Mouse (Mus musculus): ENCODE results near the gene Med27.

Gene Med27

GRCm38 (mm10) chr2:29391996-29392395, 45.4 kb downstream of the Med27 start:
- no peak for DNase-seq (ENCODE audit: low read depth, low spot score)

DNA sequence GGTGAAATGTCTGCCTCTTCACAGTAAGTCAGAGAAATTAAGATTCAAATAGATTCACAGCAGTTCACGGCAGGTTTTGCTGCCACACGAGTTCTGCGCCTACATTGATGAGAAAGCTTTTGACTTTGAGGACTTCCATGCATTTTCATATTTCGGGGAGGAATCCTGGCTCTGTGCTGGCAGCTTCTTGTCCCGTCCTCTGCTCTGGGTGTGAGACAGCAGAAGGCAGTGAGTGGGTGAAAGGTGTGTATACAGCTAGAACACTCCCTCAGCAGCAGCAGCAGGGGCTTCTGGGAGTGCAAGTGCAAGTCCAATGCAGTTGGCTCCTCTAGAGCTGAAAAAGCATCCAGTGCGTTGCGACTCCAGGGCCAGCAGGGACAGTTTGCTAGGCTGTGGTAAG, 53.6 kb downstream of the Med27 start:
- no peak for DNase-seq (ENCODE audit: low read depth, low spot score)

DNA sequence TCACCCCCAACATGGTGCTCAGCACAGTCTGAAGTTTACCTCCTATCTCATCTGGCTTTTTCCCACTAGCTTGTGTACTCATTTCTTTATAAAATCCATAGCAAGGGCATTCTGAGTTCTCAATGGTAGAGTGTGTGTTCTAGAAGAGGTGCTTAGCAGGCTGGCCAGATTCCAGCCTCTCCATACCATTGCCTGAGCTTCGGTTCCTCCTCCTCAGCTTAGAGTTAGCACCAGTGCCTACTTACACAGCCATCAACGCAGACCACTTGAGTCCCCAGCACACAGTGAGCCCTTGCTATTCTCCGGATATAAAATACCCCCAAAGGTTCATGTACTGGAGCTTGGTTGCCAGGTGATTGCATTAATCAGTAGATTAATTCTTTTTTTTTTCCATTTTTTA, 54.2 kb downstream of the Med27 start:
- DNase-seq (ENCODE audit: low read depth, low spot score) = no peak

GRCm38 (mm10) chr2:29401868-29402267, 55.2 kb downstream of the Med27 start:
- no peak for DNase-seq (ENCODE audit: low read depth, low spot score)

DNA sequence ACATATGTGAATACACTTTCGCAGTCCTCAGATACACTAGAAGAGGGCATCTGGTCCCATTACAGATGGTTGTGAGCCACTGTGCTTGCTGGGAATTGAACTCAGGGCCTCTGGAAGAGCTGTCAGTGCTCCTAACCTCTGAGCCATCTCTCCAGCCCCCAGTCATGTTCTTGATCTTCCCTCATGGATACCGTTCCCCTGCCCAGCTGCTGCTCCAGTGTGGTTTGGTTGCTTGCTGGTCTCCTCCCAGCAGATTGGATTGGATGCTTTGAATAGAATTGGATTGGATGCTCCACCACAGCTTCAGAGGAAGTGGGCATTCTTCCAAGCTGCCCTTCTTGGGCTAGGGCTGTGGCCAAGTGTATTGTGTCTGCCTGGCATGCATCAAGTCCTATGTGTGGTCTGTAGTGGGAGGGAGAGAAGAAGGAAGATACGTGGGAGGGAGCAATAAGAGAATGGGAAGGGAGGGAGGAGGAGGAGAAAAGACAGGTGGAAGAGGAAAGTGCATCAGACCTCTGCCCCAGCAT, 56.0 kb downstream of the Med27 start:
- DNase-seq (ENCODE audit: low read depth, low spot score) = no peak

- DNase-seq (ENCODE audit: low read depth, low spot score) = no peak
Observed at GRCm38 (mm10) chr2:29403799-29404530, 57.3 kb downstream of the Med27 start.

DNA sequence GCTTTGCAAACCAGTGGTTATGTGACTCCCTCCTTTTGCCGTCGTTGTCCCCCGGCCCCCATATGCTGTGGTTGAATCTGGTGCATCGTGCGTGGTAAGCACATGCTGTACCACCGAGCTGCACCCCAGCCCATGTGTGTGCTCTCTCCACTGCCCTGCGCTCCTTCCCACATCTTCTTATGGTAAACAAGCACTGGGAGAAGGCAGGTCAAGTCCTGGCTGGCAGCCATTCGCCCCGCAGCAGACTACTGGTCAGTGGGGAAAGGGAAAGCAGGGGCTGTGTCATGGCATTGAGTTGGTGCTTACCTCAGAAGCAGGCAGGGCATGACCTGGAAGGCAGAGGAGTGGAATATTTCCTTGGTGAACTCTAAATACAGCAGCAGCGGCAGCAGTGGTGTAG, 58.3 kb downstream of the Med27 start:
- DNase-seq (ENCODE audit: low read depth, low spot score) = no peak

DNA sequence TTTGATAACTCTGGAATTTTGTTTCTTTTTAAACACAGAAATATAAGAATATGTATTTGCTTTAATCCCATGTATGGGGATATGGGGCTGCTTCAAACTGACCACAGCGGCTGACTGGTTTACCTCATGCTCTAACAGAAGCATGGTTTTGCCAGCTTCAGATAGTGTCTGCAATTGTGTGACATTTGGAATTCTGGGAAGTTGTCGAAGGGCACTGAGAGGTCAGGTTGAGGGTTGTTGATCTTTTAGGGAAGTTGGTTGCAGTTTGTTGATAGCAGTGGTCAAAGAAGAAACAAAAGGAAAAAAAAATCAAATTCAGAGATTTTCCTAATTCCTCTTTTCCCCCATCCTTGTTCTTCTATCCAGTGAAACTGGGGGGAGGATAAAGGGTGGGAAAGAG, 59.2 kb downstream of the Med27 start:
- no peak for DNase-seq (ENCODE audit: low read depth, low spot score)

GRCm38 (mm10) chr2:29407350-29407749, 60.7 kb downstream of the Med27 start:
- no peak for DNase-seq (ENCODE audit: low read depth, low spot score)

DNA sequence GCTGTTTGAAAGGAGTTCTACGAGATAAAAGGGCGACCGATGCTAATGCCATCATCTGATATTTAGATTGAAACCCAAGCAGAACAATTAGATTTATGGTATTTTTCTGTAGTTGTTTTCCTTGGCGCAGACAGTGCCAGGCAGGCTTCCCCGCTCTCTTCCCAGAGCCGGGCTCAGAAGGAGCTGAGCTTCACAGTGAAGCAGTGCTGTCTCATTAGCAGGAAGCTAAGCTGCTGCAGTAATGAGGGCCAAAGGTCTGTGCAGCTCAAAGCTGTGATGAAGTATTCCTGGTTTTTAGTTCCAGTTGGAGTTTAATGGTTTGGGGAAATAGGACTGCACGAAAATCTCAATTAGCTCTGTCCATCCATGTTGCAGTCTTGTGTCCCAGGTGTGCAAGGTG, 61.1 kb downstream of the Med27 start:
- DNase-seq (ENCODE audit: low read depth, low spot score) = no peak

DNA sequence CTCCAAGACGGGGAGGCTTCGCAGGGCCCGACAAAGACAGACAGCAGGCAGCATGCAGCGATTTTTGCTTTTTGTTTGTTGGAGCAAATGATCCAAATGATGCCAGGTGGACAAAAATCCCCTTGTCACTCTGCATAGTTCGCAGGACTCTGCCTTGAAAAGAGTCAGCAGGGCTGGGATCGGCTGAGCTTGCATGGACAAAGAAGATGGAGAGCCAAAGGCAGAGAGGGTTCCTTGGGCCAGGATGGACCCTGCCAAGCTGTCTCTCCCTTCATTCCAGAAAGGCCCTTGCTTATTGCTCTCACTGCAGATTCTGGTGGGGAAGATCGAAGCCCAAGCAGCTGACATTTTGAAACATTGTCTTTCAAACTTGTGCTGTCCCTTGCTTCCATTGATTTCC, 64.3 kb downstream of the Med27 start:
- DNase-seq (ENCODE audit: low read depth, low spot score) = no peak

DNA sequence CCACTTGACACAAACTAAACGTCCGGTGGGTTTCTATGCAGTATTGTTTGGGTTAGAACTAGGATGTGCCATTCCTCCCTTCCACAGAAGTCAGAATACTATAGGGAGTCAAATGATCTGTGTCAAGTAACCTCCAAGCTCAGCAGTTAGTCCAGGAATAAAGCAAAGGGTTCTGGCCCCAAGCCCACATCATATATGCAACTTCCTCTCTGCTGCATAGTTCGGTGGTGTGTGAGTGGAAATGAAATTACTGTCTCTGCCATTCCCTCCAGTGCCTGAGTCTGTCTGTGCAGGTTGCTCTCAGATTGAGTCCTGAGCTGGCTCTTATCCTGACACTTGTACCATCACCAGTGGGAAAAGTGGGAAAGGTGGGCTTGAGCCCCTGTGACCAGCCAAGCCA, 65.8 kb downstream of the Med27 start:
- no peak for DNase-seq (ENCODE audit: low read depth, low spot score)

GRCm38 (mm10) chr2:29413259-29413993, 66.8 kb downstream of the Med27 start:
- no peak for DNase-seq (ENCODE audit: low read depth, low spot score)

DNA sequence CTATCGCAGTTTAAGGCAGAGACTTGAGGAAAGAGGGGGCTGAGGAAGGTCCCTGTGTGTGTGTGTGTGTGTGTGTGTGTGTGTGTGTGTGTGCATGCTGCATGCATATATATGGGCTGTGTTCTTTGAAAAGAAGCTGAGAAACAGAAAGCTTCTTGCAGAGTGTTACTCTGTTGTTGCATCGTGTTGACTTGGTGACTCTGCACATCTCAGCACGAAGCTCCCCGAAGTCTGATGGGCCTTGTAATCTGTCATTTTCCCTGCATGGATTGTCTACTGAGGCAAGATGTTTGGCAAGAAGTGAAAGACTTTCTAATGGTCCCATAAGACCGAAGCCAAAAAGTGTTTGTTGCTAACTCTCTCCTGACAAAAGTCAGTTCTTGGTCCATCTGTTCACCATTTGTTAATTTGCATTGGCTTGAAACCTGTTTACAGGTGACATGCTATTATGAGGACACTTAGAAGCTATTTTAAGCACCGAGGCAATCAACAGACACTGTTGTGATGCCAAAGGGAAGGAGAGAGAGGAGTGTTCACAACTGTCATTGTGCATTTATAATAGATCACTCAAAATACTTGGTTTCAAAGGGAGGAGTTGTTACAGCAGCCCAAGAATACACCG, 68.3 kb downstream of the Med27 start:
- no peak for DNase-seq (ENCODE audit: low read depth, low spot score)

- no peak for DNase-seq (ENCODE audit: low read depth, low spot score)
Observed at GRCm38 (mm10) chr2:29418498-29418897, 71.9 kb downstream of the Med27 start.

GRCm38 (mm10) chr2:29419434-29419833, 72.8 kb downstream of the Med27 start:
- DNase-seq (ENCODE audit: low read depth, low spot score) = no peak

DNA sequence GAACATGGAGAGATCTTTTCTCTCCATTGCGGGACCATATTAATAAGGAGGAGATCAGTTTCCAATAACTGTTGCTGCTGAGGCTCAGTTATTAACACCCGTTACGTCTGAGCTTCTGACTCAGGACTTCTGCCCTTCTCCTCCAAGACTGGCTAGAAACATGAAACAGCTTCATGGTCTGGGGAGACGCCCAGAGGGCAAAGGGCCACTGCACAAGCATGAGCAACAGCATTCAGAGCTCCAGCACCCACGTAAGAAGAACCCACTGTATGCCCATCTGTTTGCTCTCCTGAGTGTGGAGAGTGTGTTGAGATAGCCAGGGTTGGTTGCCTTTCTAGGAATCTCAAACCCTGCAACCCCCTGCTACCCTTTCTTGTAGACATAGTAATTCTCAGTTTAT, 73.3 kb downstream of the Med27 start:
- no peak for DNase-seq (ENCODE audit: low read depth, low spot score)

DNA sequence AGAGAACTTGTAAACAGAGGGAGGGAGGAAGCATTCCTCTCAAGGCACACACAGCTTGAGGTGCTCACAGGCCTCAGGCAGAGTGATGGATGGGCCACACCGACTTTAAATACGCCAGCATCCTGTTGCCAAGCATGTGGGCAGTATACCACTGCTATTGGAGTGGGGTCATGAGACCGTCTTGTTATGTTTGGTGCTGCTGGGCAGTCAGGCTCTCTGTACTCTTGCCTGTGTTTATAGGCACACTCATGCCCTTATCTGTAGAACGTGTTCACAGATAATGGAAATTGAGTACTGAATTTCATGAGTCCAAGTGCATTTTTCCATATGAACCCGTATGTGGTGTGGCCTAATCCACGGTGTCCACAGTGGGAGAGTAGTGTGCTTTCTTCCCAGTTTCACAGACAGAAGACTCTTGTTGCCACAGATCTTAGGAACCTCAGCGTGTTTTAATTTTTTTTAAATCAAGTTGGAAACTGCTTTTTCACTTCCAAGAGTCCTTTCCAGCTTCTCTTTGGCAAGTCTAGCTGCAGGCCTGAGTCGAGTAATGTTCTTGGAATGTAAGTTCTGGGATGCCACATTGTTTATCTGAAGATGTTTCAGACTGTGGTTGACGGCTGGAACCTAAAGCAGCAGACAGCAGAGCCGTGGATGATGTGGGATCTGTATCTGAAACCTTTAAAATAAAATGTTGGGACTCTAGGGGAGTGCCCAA, 75.7 kb downstream of the Med27 start:
- no peak for DNase-seq (ENCODE audit: low read depth, low spot score)

GRCm38 (mm10) chr2:29423059-29423458, 76.4 kb downstream of the Med27 start:
- DNase-seq (ENCODE audit: low read depth, low spot score) = no peak

DNA sequence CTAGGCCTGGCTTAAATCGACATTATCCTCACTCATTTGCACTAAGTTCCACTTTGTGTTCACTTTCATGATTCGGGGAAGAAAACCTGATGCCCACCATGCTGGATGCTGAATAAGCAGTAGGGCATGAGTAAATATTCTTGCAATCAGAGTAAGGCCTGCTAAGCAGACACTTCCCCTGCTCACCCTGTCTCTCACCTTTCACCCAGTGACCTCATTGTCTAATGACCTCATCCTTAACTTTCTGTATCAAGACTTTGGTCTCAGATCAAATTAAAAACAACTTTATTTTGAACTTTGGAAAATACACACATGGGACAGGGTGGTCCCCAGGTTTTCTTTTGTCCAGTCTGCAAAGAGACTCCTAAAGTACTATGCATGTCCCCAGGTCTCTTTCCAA, 78.8 kb downstream of the Med27 start:
- DNase-seq (ENCODE audit: low read depth, low spot score) = no peak

- no peak for DNase-seq (ENCODE audit: low read depth, low spot score)
Observed at GRCm38 (mm10) chr2:29426684-29427083, 80.1 kb downstream of the Med27 start.

GRCm38 (mm10) chr2:29432565-29432964, 85.9 kb downstream of the Med27 start:
- DNase-seq (ENCODE audit: low read depth, low spot score) = no peak

Data from embryo, embryonic 11.5 days (tissue).